Mouse (Mus musculus) frontal cortex, postnatal 14 days (tissue): ENCODE results near the gene Mreg.
"Not testable (repeated sequence)": the region's sequence is repeated elsewhere in the genome, so short reads cannot be mapped to it uniquely, and the experiment has no call there.

ENCODE experiments used
- DNase-seq, 2 experiments: peaks; one replicate each; pipeline ENCODE4 v3.0.0; 2022; ENCODE audit warnings: low spot score in 2 of 2

Mreg gene

GRCm38 (mm10) chr1:72211701-72212699, at the start of gene Mreg:
Gene Mreg (minus strand): TSS chr1:72212307.
- peak in 1 of 2 experiments; percentile 28 for DNase-seq

- DNase-seq: no peak
Measured at GRCm38 (mm10) chr1:72256381-72257256, 44.5 kb upstream of the Mreg start.

GRCm38 (mm10) chr1:72255854-72256175, 43.7 kb upstream of the Mreg start:
- DNase-seq: no peak

GRCm38 (mm10) chr1:72255062-72255853, 43.2 kb upstream of the Mreg start:
- peak; percentile 39 to 62 for DNase-seq

GRCm38 (mm10) chr1:72254545-72255061, 42.5 kb upstream of the Mreg start:
- DNase-seq: peak; percentile 70 to 71

GRCm38 (mm10) chr1:72253881-72254491, 41.9 kb upstream of the Mreg start:
- no peak for DNase-seq

- DNase-seq: no peak
Measured at GRCm38 (mm10) chr1:72251806-72252205, 39.7 kb upstream of the Mreg start.

- not testable (repeated sequence) for DNase-seq
Measured at GRCm38 (mm10) chr1:72248226-72248737, 36.2 kb upstream of the Mreg start.

- DNase-seq: peak in 1 of 2 experiments; percentile 28
Measured at GRCm38 (mm10) chr1:72244317-72245036, 32.4 kb upstream of the Mreg start.

- DNase-seq: peak; percentile 91
Measured at GRCm38 (mm10) chr1:72243656-72244316, 31.7 kb upstream of the Mreg start.

- DNase-seq: no peak
Measured at GRCm38 (mm10) chr1:72242581-72243143, 30.6 kb upstream of the Mreg start.

GRCm38 (mm10) chr1:72239113-72239512, 27.0 kb upstream of the Mreg start:
- not testable (repeated sequence) for DNase-seq

- no peak for DNase-seq
Measured at GRCm38 (mm10) chr1:72238016-72238580, 26.0 kb upstream of the Mreg start.

GRCm38 (mm10) chr1:72237007-72237775, 25.1 kb upstream of the Mreg start:
- DNase-seq: peak in 1 of 2 experiments; percentile 74

- peak; percentile 54 for DNase-seq
Measured at GRCm38 (mm10) chr1:72236363-72237006, 24.4 kb upstream of the Mreg start.

- not testable (repeated sequence) for DNase-seq
Measured at GRCm38 (mm10) chr1:72232592-72232991, 20.5 kb upstream of the Mreg start.

- no peak for DNase-seq
Measured at GRCm38 (mm10) chr1:72228974-72229373, 16.9 kb upstream of the Mreg start.
